Mouse (Mus musculus): ENCODE data around the gene Tlx1. TPM values are rescaled to one million over a fixed set of nuclear protein-coding genes. Genes with fewer than 3 reads are reported as not detected.

Gene Tlx1
- not detected in 2 replicates for polyA plus RNA-seq (2021; fragmentation: Nextera tagmentation)
- long read RNA-seq, experiment 1: 0 reads
- long read RNA-seq, experiment 2: 0 reads

DNA sequence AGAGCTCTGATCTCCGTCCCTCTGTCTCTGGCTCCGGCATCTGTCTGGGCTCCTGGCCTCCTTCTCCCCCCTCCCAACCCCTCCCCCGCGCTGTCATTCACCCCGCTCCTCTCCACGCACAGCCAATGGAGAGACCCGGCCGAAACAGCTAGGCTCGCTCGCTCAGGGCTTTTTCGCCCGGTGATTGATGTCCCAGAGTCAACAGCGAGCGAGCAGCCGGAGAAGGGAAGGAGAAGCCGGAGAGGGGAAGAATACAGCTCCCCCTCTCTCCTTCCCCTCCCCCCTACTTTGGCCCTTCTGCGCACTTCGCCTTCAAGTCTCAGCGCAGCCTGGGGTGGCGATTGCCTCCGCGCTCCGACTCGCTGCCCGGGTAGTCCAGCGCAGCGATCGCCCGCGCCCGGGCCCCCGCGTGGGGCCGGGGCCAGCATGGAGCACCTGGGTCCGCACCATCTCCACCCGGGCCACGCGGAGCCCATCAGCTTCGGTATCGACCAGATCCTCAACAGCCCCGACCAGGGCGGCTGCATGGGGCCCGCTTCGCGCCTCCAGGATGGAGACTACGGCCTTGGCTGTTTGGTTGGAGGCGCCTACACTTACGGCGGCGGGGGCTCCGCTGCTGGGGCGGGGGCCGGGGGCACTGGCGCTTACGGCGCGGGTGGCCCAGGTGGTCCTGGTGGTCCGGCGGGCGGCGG, at the start of gene Tlx1:
TSS of gene Tlx1 (plus strand) at position 191 of the 692 bp plus-strand sequence.

Other genes starting within 250 kb of the Tlx1 start
- gene Slf2, start 219.5 kb upstream of the Tlx1 start, polyA plus RNA-seq (2021; fragmentation: Nextera tagmentation): 5.5 and 6.1 TPM in 2 replicates
- gene Sema4g, start 161.6 kb upstream of the Tlx1 start, polyA plus RNA-seq (2021; fragmentation: Nextera tagmentation): 1.6 and 1.9 TPM in 2 replicates
- 4.9 and 5.5 TPM in 2 replicates for gene Twnk, start 145.0 kb upstream of the Tlx1 start, polyA plus RNA-seq (2021; fragmentation: Nextera tagmentation)
- 85.6 and 97.1 TPM in 2 replicates for gene Mrpl43, start 144.2 kb upstream of the Tlx1 start, polyA plus RNA-seq (2021; fragmentation: Nextera tagmentation)
- 13.1 and 15.1 TPM in 2 replicates for gene Lzts2, start 136.3 kb upstream of the Tlx1 start, polyA plus RNA-seq (2021; fragmentation: Nextera tagmentation)
- gene Pdzd7, start 105.0 kb upstream of the Tlx1 start, polyA plus RNA-seq (2021; fragmentation: Nextera tagmentation): 0.31 and 0.59 TPM in 2 replicates
- gene Sfxn3, start 103.2 kb upstream of the Tlx1 start, polyA plus RNA-seq (2021; fragmentation: Nextera tagmentation): 59.0 and 81.7 TPM in 2 replicates
- 6.4 and 9.0 TPM in 2 replicates for gene Kazald1, start 75.4 kb upstream of the Tlx1 start, polyA plus RNA-seq (2021; fragmentation: Nextera tagmentation)
- gene Lbx1, start 85.1 kb downstream of the Tlx1 start, polyA plus RNA-seq (2021; fragmentation: Nextera tagmentation): not detected in 2 replicates
- gene Btrc, start 213.1 kb downstream of the Tlx1 start, polyA plus RNA-seq (2021; fragmentation: Nextera tagmentation): 68.5 and 68.9 TPM in 2 replicates

Measured in layer of hippocampus, adult 6 months (tissue).